Mouse (Mus musculus): ENCODE results near the gene Pdcd1lg2. TPM values are rescaled to one million over a fixed set of nuclear protein-coding genes. Genes with fewer than 3 reads are reported as not detected.

Gene Pdcd1lg2
- polyA plus RNA-seq, 1 experiment = not detected

DNA sequence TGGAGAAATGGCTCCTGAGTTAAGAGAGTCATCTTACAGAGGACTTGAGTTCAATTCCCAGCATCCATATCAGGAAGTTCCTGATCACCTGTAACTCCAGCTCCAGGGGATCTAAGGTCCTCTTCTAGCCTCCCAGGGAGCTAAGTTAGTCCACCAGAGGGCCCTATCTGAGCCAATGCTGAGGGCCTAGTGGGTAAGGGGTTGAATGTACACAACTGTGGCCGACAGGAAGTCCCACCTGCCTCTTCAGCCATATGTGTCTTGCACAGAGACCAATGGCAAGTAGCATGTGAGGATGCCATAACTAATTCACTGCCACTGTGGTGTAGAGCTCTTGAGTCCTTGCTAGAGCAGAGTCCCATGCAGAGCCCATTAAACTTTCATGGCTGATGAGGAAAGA, 44.4 kb downstream of the Pdcd1lg2 start:
- Histone ChIP-seq H3K27me3 (ENCODE audit: control insufficient read depth, insufficient read depth, insufficient read length) (peaks cover 12% of the 10 kb centered on the region), H3K4me3 (no peak overlapping the region), H3K4me2 (ENCODE audit: low read depth) (no peak overlapping the region), H3K79me2 (ENCODE audit: control insufficient read depth, insufficient read depth) (no peaks in the 10 kb centered on the region), H3ac (ENCODE audit: control insufficient read depth, insufficient read length) (no peak overlapping the region), H3K36me3 (ENCODE audit: control insufficient read depth, insufficient read depth) (no peaks in the 10 kb centered on the region)
- TF ChIP-seq SRF (IDR thresholded peaks at IDR 0.05; ENCODE audit: control insufficient read depth, insufficient read length, low read depth) = no peak

DNA sequence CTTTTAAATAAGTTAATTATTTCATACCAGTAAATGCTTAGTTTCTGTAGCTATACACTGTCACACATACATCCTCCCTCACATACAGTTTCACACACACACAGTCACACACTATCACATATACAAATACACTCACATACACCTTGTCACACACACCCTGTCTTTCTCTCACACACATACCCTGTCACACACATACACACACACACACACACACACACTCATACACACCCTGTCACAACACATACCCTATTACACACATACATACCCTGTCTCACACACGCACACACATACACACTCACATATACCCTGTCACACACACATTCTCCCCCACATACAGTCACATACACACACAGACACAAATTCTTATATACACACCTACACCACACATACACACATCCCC, 47.3 kb downstream of the Pdcd1lg2 start:
- TF ChIP-seq MAX (IDR thresholded peaks at IDR 0.05; ENCODE audit: low read depth) (no peak), TCF3 (IDR thresholded peaks at IDR 0.05; ENCODE audit: insufficient read length, low read depth) (no peak), POLR2A (IDR thresholded peaks at IDR 0.05; ENCODE audit: insufficient read length, low read depth) (no peak)
- no peak overlapping the region for H3K4me3 ChIP-seq
- no peaks in the 10 kb centered on the region for H3K36me3 ChIP-seq (ENCODE audit: control insufficient read depth, insufficient read depth)
- no peak overlapping the region for H3ac ChIP-seq (ENCODE audit: control insufficient read depth, insufficient read length)
- H3K79me2 ChIP-seq (ENCODE audit: control insufficient read depth, insufficient read depth) = no peaks in the 10 kb centered on the region
- peaks cover 10% of the 10 kb centered on the region for H3K27me3 ChIP-seq (ENCODE audit: control insufficient read depth, insufficient read depth, insufficient read length)
- no peak overlapping the region for H3K4me2 ChIP-seq (ENCODE audit: low read depth)

DNA sequence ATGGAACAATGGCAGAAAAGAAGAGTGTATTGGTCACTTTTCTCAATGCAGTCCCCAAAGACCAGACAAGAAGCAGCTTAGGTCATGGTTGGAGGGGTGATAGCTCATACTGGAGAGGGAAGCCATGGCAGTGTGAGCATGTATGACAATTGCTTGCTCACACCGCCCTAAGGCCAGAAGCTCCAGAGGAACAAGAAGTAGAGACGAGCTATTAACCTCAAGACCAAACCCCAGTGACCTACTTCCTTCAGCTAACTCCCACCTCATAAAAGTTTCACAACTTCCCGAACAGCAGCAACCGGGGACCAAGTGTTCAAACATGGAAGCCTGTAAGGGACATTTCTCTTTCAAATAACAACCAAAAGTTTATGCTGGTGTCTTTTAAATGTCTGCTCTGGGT, 51.7 kb downstream of the Pdcd1lg2 start:
- TF ChIP-seq MAX (IDR thresholded peaks at IDR 0.05; ENCODE audit: low read depth) (no peak), TCF3 (IDR thresholded peaks at IDR 0.05; ENCODE audit: insufficient read length, low read depth) (no peak), E2F4 (IDR thresholded peaks at IDR 0.05; ENCODE audit: insufficient read depth) (no peak), POLR2A (IDR thresholded peaks at IDR 0.05; ENCODE audit: insufficient read length, low read depth) (no peak), TCF12 (IDR thresholded peaks at IDR 0.05; ENCODE audit: insufficient read depth, poor library complexity, severe bottlenecking) (no peak), MYOG (IDR thresholded peaks at IDR 0.05; ENCODE audit: control insufficient read depth in 1 of 3, insufficient read depth in 1 of 3, insufficient read length in 2 of 3, low read depth in 2 of 3) (no peak), USF1 (IDR thresholded peaks at IDR 0.05; ENCODE audit: low read depth) (no peak), MYOD1 (IDR thresholded peaks at IDR 0.05; ENCODE audit: control insufficient read depth in 1 of 3, insufficient read length in 2 of 3, low read depth in 2 of 3) (no peak), POLR2AphosphoS2 (IDR thresholded peaks at IDR 0.05; ENCODE audit: insufficient read length, low read depth) (no peak)
- Histone ChIP-seq H3ac (ENCODE audit: control insufficient read depth, insufficient read length) (no peak overlapping the region), H3K27me3 (ENCODE audit: control insufficient read depth, insufficient read depth, insufficient read length) (peaks cover 4% of the 10 kb centered on the region), H3K79me2 (ENCODE audit: control insufficient read depth, insufficient read depth) (no peaks in the 10 kb centered on the region), H3K36me3 (ENCODE audit: control insufficient read depth, insufficient read depth) (no peaks in the 10 kb centered on the region), H3K4me2 (ENCODE audit: low read depth) (no peak overlapping the region), H3K4me3 (no peak overlapping the region)

DNA sequence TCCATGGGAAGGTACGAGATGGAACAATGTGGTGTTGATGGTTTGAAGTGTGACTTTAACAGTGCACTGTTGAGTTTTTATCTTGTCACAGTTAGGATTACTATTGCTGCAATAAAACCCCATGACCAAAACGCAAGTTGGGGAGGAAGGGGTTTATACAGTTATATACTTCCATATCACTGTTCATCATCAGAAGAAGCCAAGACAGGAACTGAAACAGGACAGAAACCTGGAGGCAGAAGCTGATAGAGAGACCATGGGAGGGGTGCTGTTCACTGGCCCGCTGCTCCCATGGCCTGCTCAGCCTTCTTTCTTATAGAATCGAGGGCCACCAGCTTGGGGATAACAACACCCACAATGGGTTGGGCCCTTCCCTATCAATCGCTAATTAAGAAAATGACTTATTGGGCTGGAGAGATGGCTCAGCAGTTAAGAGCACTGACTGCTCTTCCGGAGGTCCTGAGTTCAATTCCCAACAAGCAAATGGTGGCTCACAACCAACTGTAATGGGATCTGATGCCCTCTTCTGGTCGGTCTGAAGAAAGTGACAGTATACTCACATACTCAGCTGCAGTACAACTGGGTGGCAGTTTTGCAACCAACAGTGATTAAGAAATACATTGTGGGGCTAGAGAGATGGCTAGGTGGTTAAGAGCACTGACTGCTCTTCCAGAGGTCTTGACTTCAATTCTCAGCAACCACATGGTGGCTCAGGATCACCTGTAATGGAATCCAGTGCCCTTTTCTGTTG, 53.1 kb downstream of the Pdcd1lg2 start:
- H3K36me3 ChIP-seq (ENCODE audit: control insufficient read depth, insufficient read depth) = no peaks in the 10 kb centered on the region
- no peak for TF ChIP-seq E2F4 (IDR thresholded peaks at IDR 0.05; ENCODE audit: insufficient read depth)
- TF ChIP-seq TCF3 (IDR thresholded peaks at IDR 0.05; ENCODE audit: insufficient read length, low read depth) = no peak
- no peak for TF ChIP-seq SRF (IDR thresholded peaks at IDR 0.05; ENCODE audit: control insufficient read depth, insufficient read length, low read depth)
- no peak for TF ChIP-seq POLR2A (IDR thresholded peaks at IDR 0.05; ENCODE audit: insufficient read length, low read depth)
- TF ChIP-seq MAX (IDR thresholded peaks at IDR 0.05; ENCODE audit: low read depth) = no peak
- TF ChIP-seq MYOG (IDR thresholded peaks at IDR 0.05; ENCODE audit: control insufficient read depth in 1 of 3, insufficient read depth in 1 of 3, insufficient read length in 2 of 3, low read depth in 2 of 3) = no peak
- TF ChIP-seq USF1 (IDR thresholded peaks at IDR 0.05; ENCODE audit: low read depth) = no peak
- TF ChIP-seq POLR2AphosphoS2 (IDR thresholded peaks at IDR 0.05; ENCODE audit: insufficient read length, low read depth) = no peak
- TF ChIP-seq MYOD1 (IDR thresholded peaks at IDR 0.05; ENCODE audit: control insufficient read depth in 1 of 3, insufficient read length in 2 of 3, low read depth in 2 of 3) = no peak
- TF ChIP-seq TCF12 (IDR thresholded peaks at IDR 0.05; ENCODE audit: insufficient read depth, poor library complexity, severe bottlenecking) = no peak
- TF ChIP-seq CEBPB (IDR thresholded peaks at IDR 0.05; ENCODE audit: insufficient read depth, poor library complexity, severe bottlenecking) = no peak
- no peak for TF ChIP-seq REST (IDR thresholded peaks at IDR 0.05; ENCODE audit: insufficient read depth, insufficient read length)
- H3ac ChIP-seq (ENCODE audit: control insufficient read depth, insufficient read length) = no peak overlapping the region
- H3K4me3 ChIP-seq = no peak overlapping the region
- H3K79me2 ChIP-seq (ENCODE audit: control insufficient read depth, insufficient read depth) = no peaks in the 10 kb centered on the region
- H3K4me2 ChIP-seq (ENCODE audit: low read depth) = no peak overlapping the region
- peaks cover 4% of the 10 kb centered on the region for H3K27me3 ChIP-seq (ENCODE audit: control insufficient read depth, insufficient read depth, insufficient read length)

DNA sequence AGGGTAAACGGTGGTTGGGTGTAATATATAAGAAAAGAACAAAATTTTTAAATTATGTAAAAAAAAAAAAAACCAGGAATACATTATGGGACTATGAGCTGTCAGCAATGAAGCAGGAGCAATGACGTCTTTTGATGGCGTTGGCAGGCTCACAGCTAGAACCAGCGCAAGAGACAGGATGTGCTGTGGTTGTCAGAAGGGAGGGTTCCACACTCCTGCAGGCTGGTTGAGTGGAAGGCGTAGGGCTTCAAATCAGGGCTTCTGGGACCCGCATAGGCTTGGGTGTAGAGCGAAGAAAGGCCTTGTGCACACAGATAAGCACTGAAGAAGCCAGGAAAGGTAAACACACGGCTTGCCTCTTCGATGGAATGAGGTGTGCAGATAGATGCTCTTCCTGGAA, 56.1 kb downstream of the Pdcd1lg2 start:
- no peaks in the 10 kb centered on the region for H3K27me3 ChIP-seq (ENCODE audit: control insufficient read depth, insufficient read depth, insufficient read length)
- H3K4me3 ChIP-seq = no peak overlapping the region
- no peaks in the 10 kb centered on the region for H3K79me2 ChIP-seq (ENCODE audit: control insufficient read depth, insufficient read depth)
- no peak overlapping the region for H3ac ChIP-seq (ENCODE audit: control insufficient read depth, insufficient read length)
- H3K36me3 ChIP-seq (ENCODE audit: control insufficient read depth, insufficient read depth) = no peaks in the 10 kb centered on the region
- TF ChIP-seq TCF3 (IDR thresholded peaks at IDR 0.05; ENCODE audit: insufficient read length, low read depth) (no peak), SRF (IDR thresholded peaks at IDR 0.05; ENCODE audit: control insufficient read depth, insufficient read length, low read depth) (no peak), USF1 (IDR thresholded peaks at IDR 0.05; ENCODE audit: low read depth) (no peak), MYOG (IDR thresholded peaks at IDR 0.05; ENCODE audit: control insufficient read depth in 1 of 3, insufficient read depth in 1 of 3, insufficient read length in 2 of 3, low read depth in 2 of 3) (no peak), E2F4 (IDR thresholded peaks at IDR 0.05; ENCODE audit: insufficient read depth) (no peak), CEBPB (IDR thresholded peaks at IDR 0.05; ENCODE audit: insufficient read depth, poor library complexity, severe bottlenecking) (no peak), MAX (IDR thresholded peaks at IDR 0.05; ENCODE audit: low read depth) (no peak), POLR2A (IDR thresholded peaks at IDR 0.05; ENCODE audit: insufficient read length, low read depth) (no peak), POLR2AphosphoS2 (IDR thresholded peaks at IDR 0.05; ENCODE audit: insufficient read length, low read depth) (no peak), MYOD1 (IDR thresholded peaks at IDR 0.05; ENCODE audit: control insufficient read depth in 1 of 3, insufficient read length in 2 of 3, low read depth in 2 of 3) (no peak), TCF12 (IDR thresholded peaks at IDR 0.05; ENCODE audit: insufficient read depth, poor library complexity, severe bottlenecking) (no peak), REST (IDR thresholded peaks at IDR 0.05; ENCODE audit: insufficient read depth, insufficient read length) (no peak)
- no peak overlapping the region for H3K4me2 ChIP-seq (ENCODE audit: low read depth)
